Mouse (Mus musculus) kidney, adult 2 months (tissue): ENCODE measurements around the gene Spns2.

Experiments
- CTCF ChIP-seq: fragments of 200-500 bp; conservative IDR thresholded peaks from 2 replicates; pipeline ENCODE4 v1.5.1; 2011; ENCODE audit warnings: low read depth, mild to moderate bottlenecking, control low read depth, low read length, moderate library complexity, mixed read lengths; ENCODE audit not compliant: insufficient read depth, insufficient read length
- POLR2A ChIP-seq: fragments of 200-500 bp; IDR thresholded peaks from one replicate; pipeline ENCODE4 v1.6.1; 2011; ENCODE audit warnings: low read depth, low read length, control low read depth

GRCm38 (mm10) chr11:72494046-72494988 is 4.6 kb upstream of the Spns2 start:
- TF ChIP-seq CTCF: no peak
- TF ChIP-seq POLR2A: no peak
